Mouse (Mus musculus) stomach, postnatal 0 days (tissue): ENCODE measurements at regions not wholly inside any gene's neighbourhood (a gene's known extent, or its start where the extent isn't known, plus 50 kb on each side); places are given as distances from the start of the nearest gene placed in this dataset.

Experiments
- ATAC-seq: fragments of 200-750 bp; cut with Nextera tagmentation; 2 replicates; pipeline ENCODE4 v1.8.0; 2017; ENCODE audit not compliant: low FRiP score, low TSS enrichment
- DNase-seq: peaks from one replicate; pipeline ENCODE4 v3.0.0-alpha.2; 2016; ENCODE audit warnings: low spot score
- H3K27ac ChIP-seq: fragments of 300-500 bp; sonication (generic); replicated peaks from 2 replicates; pipeline ENCODE4 v1.5.1; 2014; ENCODE audit warnings: mild to moderate bottlenecking, control low read depth
- H3K27me3 ChIP-seq: fragments of 300-500 bp; sonication (generic); 2 replicates; pipeline ENCODE4 v1.6.1; 2014; ENCODE audit warnings: low read length; ENCODE audit not compliant: control insufficient read depth, insufficient read depth
- H3K36me3 ChIP-seq: fragments of 300-500 bp; sonication (generic); 2 replicates; pipeline ENCODE4 v1.6.1; 2014; ENCODE audit warnings: low read length, mixed read lengths; ENCODE audit not compliant: control insufficient read depth, insufficient read depth
- H3K4me1 ChIP-seq: fragments of 300-500 bp; sonication (generic); replicated peaks from 2 replicates; pipeline ENCODE4 v1.6.1; 2014; ENCODE audit warnings: antibody characterized with exemption; ENCODE audit not compliant: control insufficient read depth, insufficient read depth
- H3K4me2 ChIP-seq: fragments of 300-500 bp; sonication (generic); replicated peaks from 2 replicates; pipeline ENCODE4 v1.6.1; 2014; ENCODE audit warnings: low read depth, mild to moderate bottlenecking, control low read depth, moderate library complexity
- H3K4me3 ChIP-seq: fragments of 300-500 bp; sonication (generic); 2 replicates; pipeline ENCODE4 v1.5.1; 2014; ENCODE audit warnings: low read depth, low read length, control low read depth
- H3K9ac ChIP-seq: fragments of 300-500 bp; sonication (generic); 2 replicates; pipeline ENCODE4 v1.6.1; 2014; ENCODE audit warnings: mild to moderate bottlenecking, low read length, control low read depth, mixed read lengths
- H3K9me3 ChIP-seq: fragments of 300-500 bp; sonication (generic); 2 replicates; pipeline ENCODE4 v1.6.1; 2016; ENCODE audit warnings: low read length; ENCODE audit not compliant: control insufficient read depth
- CTCF ChIP-seq: IDR thresholded peaks from 2 replicates; pipeline ENCODE4 v1.5.1; 2016; ENCODE audit warnings: antibody characterized with exemption, low read depth, mild to moderate bottlenecking, moderate library complexity
- EP300 ChIP-seq: optimal IDR thresholded peaks from 2 replicates; pipeline ENCODE3; 2016; ENCODE audit warnings: antibody characterized with exemption
- WGBS: fragments of 180-500 bp; shearing (Covaris S2); extraction: QIAGEN DNeasy Blood & Tissue Kit; methylation state at CpG from one replicate; pipeline ENCODE4 v1.1.7; 2014; 5-methylcytosine and 5-hydroxymethylcytosine counted together

DNA sequence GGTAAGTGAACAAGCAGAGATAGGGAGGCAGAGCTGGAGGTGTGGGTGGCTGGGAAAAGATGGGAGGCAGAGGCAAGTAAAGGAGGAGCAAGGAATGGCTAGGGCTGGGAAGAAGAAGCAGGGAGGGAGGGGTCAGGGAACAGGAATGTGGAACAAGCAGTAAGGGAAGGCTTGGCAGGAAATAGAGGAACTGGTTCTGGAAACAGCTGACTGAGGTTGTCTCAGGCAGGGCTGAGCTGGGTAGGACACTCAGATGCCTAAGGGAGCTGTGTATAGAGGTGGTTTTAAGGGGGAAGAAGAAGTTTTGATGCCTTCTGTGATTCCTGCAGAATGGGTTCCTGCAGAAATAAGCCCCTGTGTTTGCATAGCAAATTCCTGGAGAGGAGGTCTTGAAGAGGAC lies 92.7 kb downstream of the Nucb2 start:
- H3K4me2 ChIP-seq, result no peak overlapping the region
- no peaks in the 10 kb centered on the region for H3K27me3 ChIP-seq
- H3K36me3 ChIP-seq, result no peaks in the 10 kb centered on the region
- no peak overlapping the region for H3K27ac ChIP-seq
- no peak overlapping the region for H3K9ac ChIP-seq
- DNase-seq, result no peak
- no peaks in the 10 kb centered on the region for H3K9me3 ChIP-seq
- TF ChIP-seq CTCF, result no peak
- no peak overlapping the region for H3K4me3 ChIP-seq
- ATAC-seq, result no peak
- no peaks in the 10 kb centered on the region for H3K4me1 ChIP-seq

DNA sequence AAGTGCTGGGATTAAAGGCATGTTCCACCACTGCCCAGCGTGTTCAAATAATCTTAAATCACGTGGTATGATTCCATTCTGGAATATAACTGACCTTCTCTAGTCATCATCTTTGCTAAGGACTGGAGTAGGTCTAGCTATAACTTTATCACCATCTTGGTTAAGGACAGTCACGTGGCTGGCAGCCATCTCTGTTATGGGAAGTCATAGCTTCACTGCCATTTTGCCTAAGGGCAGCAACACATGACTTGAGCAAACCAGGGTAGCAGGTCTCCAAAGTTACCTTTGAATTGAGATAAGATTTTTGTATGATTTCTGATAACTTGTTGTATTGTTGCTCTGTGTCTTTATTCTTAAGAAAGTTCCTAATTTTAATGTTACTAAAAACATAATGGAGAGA lies 96.2 kb downstream of the Nucb2 start:
- ATAC-seq, result no peak
- TF ChIP-seq EP300 (no peak), CTCF (no peak)
- WGBS, result 75% methylated on average over 3 of the region's 3 CpGs

DNA sequence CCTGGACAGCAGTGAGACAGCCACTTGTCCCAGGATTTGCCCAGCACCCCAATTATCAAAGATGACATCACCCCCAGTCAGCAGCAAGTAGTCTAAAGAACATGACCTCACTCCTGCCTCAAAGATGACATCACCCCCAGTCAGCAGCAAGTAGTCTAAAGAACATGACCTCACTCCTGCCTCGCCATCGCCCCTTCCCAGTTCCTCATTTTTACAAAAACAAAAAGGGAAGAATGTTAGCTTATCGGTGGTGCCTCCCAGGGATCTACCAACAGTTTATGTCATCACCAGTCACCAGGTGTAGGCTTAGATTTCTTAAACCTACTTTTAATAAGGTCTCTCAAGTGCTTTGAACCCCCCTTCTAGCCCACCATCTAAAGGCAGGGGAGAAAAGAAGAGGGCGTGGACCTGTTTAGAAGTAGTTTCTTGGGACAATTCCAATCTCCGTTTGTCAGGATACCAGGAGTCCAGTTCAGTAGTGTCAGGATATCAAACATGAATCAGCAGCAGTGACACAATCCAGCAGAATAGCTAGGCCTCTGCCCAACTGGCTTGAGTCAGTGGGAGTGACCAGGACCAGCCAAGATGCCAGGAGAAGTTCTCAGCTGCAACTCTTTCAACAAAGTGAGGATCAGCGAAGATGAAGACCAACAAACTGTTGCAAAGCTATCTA lies 99.1 kb downstream of the Nucb2 start:
- H3K27ac ChIP-seq, result no peak overlapping the region
- no peak overlapping the region for H3K4me2 ChIP-seq
- no peaks in the 10 kb centered on the region for H3K36me3 ChIP-seq
- no peaks in the 10 kb centered on the region; the same call in 1 of the 2 replicates for H3K4me1 ChIP-seq
- 62% methylated on average over 6 of the region's 6 CpGs for WGBS
- H3K9me3 ChIP-seq, result no peaks in the 10 kb centered on the region
- ATAC-seq (peak; percentile 59; the same call in 1 of the 2 replicates), DNase-seq (no peak)
- TF ChIP-seq CTCF, result no peak
- TF ChIP-seq EP300, result no peak
- no peak overlapping the region for H3K4me3 ChIP-seq
- no peak overlapping the region for H3K9ac ChIP-seq
- no peaks in the 10 kb centered on the region for H3K27me3 ChIP-seq

More for the DNA sequence above, 96.2 kb downstream of the Nucb2 start:
- DNase-seq, result no peak
- no peak overlapping the region for H3K4me2 ChIP-seq
- no peaks in the 10 kb centered on the region for H3K27me3 ChIP-seq
- no peak overlapping the region for H3K4me3 ChIP-seq
- H3K9me3 ChIP-seq, result no peaks in the 10 kb centered on the region
- H3K9ac ChIP-seq, result no peak overlapping the region
- no peak overlapping the region for H3K27ac ChIP-seq
- no peaks in the 10 kb centered on the region for H3K4me1 ChIP-seq
- no peaks in the 10 kb centered on the region for H3K36me3 ChIP-seq

DNA sequence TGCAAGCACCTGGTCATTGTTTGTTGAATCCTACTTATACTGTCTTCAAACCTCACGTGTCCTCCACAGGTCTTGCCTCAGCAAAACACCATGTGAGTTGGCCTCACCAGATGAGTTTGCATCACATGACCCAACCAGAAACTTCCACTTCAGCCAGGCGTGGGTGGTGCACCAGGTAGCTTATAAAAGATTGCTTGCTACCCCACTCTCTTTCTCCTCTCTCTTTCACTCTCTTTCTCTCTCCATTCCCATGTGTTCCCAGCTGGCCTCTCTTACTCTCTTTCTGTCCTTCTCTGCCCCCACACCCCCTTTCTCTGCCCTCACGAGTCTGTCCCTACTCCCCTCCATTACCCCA lies 99.6 kb downstream of the Nucb2 start:
- 71% methylated on average over 3 of the region's 3 CpGs for WGBS

DNA sequence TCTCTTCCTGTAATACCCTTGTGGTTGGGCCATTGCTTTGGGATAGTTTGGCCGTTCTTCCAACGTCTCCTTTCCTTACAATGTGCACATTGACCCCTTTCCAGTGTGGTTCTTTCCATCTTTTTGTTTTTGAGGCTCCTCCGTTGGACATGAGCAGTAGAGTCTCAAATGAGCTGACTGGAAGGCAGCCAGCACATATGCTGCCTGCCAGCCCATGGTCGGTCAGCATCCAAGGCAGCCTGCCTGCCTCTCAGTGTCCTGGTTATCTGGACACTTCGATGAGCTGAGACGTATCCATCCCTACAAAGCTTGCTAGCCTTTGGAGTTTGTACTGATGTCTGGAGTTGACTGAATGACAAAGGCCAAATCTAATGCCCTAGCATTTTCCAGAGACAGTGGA lies 102.1 kb downstream of the Nucb2 start:
- 60% methylated on average over 6 of the region's 6 CpGs for WGBS
- DNase-seq (no peak), ATAC-seq (no peak)
- no peaks in the 10 kb centered on the region for H3K36me3 ChIP-seq
- no peak overlapping the region for H3K4me2 ChIP-seq
- no peaks in the 10 kb centered on the region; the same call in 1 of the 2 replicates for H3K4me1 ChIP-seq
- H3K27ac ChIP-seq, result no peak overlapping the region
- H3K4me3 ChIP-seq, result no peak overlapping the region
- H3K27me3 ChIP-seq, result no peaks in the 10 kb centered on the region
- no peaks in the 10 kb centered on the region for H3K9me3 ChIP-seq
- no peak overlapping the region for H3K9ac ChIP-seq
- no peak for TF ChIP-seq CTCF
- TF ChIP-seq EP300, result no peak

More for the DNA sequence above, 99.6 kb downstream of the Nucb2 start:
- TF ChIP-seq EP300 (no peak), CTCF (no peak)
- DNase-seq (no peak), ATAC-seq (no peak)
- Histone ChIP-seq H3K27me3 (no peaks in the 10 kb centered on the region), H3K36me3 (no peaks in the 10 kb centered on the region), H3K4me3 (no peak overlapping the region), H3K4me1 (no peaks in the 10 kb centered on the region; the same call in 1 of the 2 replicates), H3K9ac (no peak overlapping the region), H3K9me3 (no peaks in the 10 kb centered on the region), H3K4me2 (no peak overlapping the region), H3K27ac (no peak overlapping the region)

DNA sequence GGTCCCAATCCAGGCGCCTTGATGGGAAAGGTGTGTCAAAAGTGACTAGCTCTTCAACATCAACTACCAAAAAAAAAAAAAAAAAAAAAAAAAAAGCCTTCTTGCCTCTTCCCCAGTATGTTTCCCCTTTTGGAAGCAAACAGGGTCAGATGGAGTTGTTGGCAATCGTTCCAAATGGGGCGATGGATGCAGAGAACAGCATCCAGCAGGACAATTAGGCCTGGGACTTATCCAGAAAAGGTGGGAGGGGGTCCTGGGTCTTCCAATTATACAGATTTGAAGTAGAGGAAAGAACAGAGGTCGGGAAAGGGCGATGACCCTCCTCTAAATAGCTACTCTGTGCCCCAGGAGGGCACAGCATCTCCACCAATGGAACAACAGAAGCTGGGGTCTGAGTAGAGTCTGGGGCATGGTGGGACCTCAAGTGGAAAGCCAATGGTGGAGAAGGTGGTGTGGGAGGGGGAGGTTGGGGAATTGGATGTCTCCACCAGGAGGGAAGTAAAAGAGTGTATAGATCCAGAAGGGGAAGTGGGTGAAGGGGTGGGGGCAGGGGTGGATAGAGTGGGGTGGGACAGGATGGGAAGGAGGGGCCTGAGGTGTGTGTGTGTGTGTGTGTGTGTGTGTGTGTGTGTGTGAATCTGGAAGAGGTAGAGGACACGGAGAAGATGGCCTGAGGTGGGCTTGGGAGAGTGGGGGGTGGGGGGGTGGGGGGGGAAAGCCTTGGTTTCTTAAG lies 102.7 kb downstream of the Nucb2 start:
- no peak overlapping the region for H3K9ac ChIP-seq
- 68% methylated on average over 5 of the region's 6 CpGs for whole genome bisulfite sequencing
- no peak overlapping the region for H3K4me2 ChIP-seq
- H3K36me3 ChIP-seq, result no peaks in the 10 kb centered on the region
- no peak for DNase-seq
- no peaks in the 10 kb centered on the region for H3K9me3 ChIP-seq
- H3K4me3 ChIP-seq, result no peak overlapping the region
- no peak for TF ChIP-seq EP300
- H3K27me3 ChIP-seq, result no peaks in the 10 kb centered on the region
- no peak for ATAC-seq
- H3K27ac ChIP-seq, result no peak overlapping the region
- H3K4me1 ChIP-seq, result no peaks in the 10 kb centered on the region; the same call in 1 of the 2 replicates
